Mouse (Mus musculus): ENCODE results near the gene Grid1.
A peak's percentile ranks its signal among the peaks of the same experiment; 100 is the strongest.

Grid1 gene

DNA sequence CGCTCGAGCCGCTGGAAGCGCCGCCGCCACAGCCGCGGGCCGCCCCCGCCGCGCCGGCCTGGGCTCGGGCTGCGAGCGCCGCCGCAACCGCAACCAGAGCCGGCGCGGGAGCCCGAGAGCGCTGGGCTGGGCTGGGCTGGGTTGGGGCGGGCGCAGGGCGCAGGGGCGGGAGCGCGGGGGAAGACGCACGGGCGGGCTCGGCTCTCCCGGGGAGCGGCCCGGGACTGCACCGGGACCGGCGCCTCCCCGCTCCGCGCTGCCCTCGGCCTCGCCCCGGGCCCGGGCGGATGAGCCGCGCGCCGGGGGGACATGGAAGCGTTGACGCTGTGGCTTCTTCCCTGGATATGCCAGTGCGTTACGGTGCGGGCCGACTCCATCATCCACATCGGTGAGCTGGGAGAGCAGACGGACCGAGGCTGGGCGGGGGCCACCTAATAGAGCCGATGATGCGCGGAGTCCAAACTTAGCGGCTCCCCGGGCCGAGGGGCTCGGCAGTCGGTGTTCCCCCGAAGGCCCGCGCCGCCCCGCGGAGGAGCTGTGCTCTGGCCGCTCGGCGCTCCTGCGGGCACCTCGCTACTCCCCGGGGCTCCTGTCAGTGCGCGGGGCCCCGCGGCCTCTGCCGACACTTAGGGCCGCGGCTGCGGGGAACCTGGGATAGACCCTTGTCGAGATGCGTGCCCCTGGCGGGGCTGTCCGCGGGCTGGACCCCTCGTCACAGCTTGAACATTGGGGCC lies at the start of gene Grid1:
TSS of gene Grid1 (plus strand) at position 190 of the 734 bp plus-strand sequence.
- DNase-seq (ENCODE audit: low read depth) = no peak

DNA sequence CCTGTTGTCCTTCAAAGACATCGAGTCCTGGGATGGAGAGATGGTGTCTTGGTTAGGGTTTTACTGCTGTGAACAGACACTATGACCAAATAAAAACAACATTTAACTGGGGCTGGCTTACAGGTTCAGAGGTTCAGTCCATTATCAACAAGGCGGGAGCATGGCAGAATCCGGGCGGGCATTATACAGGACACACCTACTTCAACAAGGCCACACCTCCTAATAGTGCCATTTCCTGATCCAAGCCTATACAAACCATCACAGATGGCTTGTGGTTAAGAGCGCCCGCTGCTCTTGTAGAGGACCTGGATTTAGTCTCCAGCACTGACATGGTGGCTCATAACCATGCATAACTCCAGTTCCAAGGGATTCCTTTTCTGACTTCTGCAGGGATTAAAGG lies 49.4 kb upstream of the Grid1 start:
- DNase-seq (ENCODE audit: low read depth) = peak; percentile 35

GRCm38 (mm10) chr14:34771601-34772000 lies 48.3 kb upstream of the Grid1 start:
- peak; percentile 62 for DNase-seq (ENCODE audit: low read depth)

DNA sequence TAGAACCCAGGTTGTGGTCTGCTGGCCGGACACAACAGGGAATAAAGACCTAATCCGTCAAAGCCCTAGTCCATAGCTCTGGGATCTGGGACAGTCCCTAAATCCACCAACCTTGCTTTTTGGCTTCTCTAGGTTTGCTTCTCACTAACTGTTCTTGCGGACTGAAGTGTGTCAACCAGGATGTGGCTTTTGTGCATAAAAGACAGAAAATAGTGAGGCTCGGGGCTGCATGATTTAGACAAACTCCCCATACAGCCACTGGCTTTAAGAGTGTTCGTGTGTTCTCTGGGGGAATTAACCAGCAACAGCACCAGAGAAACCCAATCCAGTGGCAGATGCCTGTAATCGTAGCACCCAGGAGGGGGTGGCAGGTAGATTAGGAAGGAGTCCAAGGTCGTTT lies 47.8 kb upstream of the Grid1 start:
- DNase-seq (ENCODE audit: low read depth) = peak; percentile 59

- DNase-seq (ENCODE audit: low read depth) = no peak
Observed at GRCm38 (mm10) chr14:34773681-34774080, 46.2 kb upstream of the Grid1 start.

GRCm38 (mm10) chr14:34774231-34774630 lies 45.7 kb upstream of the Grid1 start:
- DNase-seq (ENCODE audit: low read depth) = no peak

GRCm38 (mm10) chr14:34776719-34777385 lies 43.1 kb upstream of the Grid1 start:
- DNase-seq (ENCODE audit: low read depth) = peak; percentile 29

GRCm38 (mm10) chr14:34777810-34778209 lies 42.1 kb upstream of the Grid1 start:
- DNase-seq (ENCODE audit: low read depth) = peak; percentile 88

DNA sequence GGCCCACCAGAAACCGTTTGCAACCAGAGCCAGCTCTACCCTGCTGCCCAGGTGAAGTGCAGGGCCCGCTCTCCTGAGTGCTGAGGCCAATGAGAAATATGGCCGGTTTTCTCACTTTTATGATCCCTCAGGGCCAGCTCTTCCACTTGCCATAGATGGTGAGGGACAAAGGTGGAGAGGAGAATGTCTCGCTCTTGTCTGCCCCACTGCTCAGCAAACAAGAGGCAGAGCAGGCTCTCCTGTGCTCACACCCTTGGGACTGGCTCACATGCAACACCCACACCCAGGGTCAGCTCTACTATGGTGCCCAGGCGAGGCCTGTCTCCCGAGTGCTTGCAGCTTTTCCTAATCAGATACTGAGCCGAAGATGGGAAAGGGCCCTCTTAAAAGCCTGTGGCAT lies 41.1 kb upstream of the Grid1 start:
- DNase-seq (ENCODE audit: low read depth) = no peak

DNA sequence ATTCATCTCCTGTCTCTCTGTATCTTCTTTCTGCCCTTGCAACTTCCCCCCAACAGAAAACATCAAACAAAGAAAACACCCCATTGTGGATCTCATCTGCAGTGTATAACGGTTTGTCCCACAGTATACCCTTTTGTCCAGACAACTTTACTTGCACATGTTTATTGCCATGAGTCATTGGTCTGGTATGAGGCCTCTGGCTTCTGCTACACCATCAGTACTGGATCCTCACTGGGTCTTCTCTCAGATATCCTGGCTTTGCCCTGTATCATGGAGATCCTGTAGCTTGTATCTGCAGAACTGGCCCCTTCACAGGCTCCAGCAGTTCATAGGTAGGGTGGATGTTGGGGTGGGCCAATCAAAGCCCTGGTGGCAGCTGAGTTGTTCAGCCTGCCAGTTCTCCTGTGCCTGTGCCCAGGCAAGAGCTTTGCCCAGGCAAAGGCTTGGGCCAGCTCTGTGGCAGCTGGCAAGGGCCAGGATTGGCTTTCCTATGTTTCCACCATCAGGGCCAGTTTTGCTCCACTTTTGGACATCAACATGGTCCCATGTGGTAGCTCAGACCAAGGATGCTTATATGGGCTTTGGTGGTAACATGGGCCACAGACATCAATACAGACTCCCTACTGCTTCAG lies 26.4 kb upstream of the Grid1 start:
- DNase-seq (ENCODE audit: low read depth) = no peak

DNA sequence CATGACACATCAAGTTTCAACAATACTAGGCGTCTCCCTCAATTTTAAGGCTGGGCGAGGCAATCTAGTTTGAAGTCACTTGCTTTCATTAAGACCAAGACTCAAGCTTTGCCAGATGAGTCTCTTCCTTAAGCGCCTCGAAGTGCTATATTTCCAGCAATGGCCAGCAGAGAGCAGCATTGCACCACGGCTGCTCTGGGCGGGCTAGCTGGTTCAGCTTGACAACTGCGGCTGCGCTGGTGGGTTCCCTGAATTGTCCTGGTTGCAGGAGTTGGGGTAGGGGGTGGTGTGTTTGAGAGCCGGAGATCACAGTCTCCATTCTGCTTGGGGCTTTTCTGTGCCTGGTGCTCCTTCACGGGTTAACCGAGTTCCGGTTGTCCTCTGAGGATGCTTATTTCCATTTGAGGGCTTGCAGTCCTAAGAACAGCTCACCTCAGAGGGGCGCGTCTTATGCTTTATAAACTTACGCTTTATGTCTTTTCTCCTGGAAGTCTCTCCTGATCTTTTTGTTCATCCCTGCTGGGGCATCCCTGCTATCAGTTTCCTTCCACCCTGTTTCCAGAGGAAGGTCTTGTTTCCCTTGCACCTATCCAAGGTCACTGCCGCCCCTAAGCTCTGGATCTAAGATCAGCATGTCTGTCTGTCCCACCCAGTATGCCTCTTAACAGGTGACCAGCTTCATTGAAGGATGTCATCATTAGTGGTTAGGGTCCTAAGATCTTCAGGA lies 9.0 kb upstream of the Grid1 start:
- DNase-seq (ENCODE audit: low read depth) = peak; percentile 58

- no peak for DNase-seq (ENCODE audit: low read depth)
Observed at GRCm38 (mm10) chr14:34811490-34811808, 8.5 kb upstream of the Grid1 start.

GRCm38 (mm10) chr14:34816301-34816700 lies 3.6 kb upstream of the Grid1 start:
- no peak for DNase-seq (ENCODE audit: low read depth)

DNA sequence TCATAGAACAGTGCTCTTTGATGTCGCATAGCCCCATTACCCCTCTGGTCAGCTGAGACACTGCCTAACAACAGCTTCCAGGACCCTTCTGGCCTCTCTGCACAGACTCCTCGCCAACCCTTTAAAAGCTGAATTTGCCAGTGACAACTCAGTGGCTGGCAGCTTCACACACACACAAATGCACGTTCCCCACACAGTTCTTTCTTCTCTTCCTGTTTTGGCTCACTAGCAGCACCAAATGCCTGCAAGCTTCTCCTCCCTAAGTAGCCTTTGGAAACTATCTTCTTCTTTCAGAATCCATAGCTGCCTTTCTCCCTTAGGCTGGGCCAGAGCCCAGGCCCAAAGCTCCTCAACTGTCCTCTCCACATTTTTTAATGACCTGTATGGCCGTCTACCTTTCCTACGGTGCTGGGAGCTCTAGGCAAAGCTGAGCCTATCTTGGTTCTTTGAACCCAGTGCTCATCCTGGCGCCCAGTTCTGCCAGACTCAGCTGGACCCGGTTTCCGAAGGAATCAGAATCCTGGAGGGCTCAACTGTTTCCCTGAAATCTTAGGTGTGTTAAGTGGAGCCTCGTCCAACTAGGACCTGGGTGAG lies 1.4 kb upstream of the Grid1 start:
- no peak for DNase-seq (ENCODE audit: low read depth)

- DNase-seq (ENCODE audit: low read depth) = no peak
Observed at GRCm38 (mm10) chr14:34819121-34819918, 588 bp upstream of the Grid1 start.

DNA sequence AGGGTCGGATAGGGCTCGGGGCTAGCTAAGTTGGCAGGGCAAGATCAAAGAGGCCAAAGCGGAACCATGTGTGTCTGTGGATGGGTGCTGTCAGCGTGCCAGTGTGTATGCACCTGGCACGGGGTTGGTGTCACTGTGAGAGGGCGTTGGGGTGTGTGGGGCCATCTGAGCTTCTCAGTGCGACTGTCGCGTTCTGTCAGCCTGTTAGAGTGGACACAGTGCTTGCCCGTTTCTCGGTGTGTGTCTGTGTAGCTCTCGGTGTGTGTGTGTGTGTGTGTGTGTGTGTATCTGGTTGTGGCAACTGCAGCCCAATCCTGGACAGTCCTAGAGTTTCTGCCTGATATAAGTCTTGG lies 721 bp downstream of the Grid1 start:
- DNase-seq (ENCODE audit: low read depth) = no peak

DNA sequence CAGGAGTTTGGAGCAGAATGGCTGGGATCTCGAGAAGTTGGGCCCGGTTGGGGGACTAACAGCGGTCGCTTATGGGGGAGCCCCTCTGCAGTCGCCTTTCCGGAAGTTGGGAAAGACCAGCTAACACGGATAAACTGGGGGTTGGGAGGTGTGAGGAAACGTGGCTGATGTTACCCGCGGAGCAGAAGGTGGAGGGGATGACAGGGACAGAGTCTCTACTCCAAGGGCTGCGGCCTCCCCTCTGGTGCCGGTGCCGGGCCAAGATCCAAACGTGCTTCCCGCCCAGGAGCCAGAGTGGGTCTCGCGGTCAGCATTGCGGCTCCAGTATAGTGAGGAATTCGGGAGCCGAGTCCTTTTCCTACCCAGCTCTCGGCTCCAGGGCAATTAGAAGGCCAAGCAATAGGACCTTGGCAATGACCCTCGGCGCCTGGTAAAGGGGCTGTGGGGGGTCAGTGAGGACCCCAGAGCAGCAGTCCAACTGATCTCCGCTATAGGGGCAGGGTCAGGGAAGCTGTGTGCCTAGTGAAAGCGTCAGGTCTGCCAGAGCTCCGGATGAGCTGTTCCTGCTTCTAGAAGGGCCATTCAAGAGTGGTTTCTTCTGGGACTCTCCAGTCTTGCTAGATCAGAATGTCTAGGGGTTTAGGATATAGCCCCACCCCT lies 1.4 kb downstream of the Grid1 start:
- DNase-seq (ENCODE audit: low read depth) = no peak

GRCm38 (mm10) chr14:34823136-34823535 lies 3.2 kb downstream of the Grid1 start:
- no peak for DNase-seq (ENCODE audit: low read depth)

DNA sequence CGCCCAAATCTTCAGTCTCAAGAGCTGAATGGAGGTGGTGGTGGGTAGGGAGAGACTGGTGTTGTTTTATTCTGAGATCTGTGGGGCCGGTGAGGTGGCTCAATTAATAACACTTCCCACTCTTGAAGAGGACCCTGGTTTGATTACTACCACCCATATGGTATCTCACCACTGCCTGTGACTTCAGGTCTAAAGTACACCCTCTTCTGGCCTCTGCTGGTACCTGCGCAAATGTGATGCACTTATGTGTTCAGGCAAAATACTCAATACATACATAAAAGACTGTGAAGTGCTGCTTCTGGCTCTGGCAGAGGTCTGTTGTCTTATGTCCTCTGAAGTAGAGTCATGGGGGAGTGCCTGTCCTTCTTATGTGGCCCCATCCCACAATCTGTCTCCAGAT lies 4.3 kb downstream of the Grid1 start:
- DNase-seq (ENCODE audit: low read depth) = no peak

DNA sequence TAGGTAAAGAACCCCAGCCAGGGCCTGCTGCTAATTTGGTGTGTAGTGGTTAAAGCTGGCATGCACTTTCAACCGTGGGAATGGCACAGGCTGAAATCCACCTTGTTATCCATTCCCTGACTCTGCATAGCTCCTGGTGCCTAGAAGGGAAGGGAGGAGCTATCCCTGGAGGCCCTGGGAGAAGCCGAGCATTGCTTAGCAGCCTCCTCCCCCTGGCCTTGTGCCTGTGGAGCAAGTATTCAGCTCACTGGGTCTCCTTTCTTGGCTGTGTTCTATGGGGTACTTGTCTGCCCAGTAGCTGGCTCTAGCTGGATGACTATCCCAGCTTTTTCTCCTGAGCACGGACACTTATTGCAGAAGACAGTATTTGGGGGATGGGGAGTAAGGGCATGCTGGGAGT lies 6.0 kb downstream of the Grid1 start:
- DNase-seq (ENCODE audit: low read depth) = no peak

GRCm38 (mm10) chr14:34829831-34830230 lies 9.9 kb downstream of the Grid1 start:
- DNase-seq (ENCODE audit: low read depth) = no peak

Measured in induced T-regulatory cell, adult 2 months (primary cell).